Mouse (Mus musculus): ENCODE measurements around the gene Slc35e1.
A peak's percentile ranks its signal among the peaks of the same experiment; 100 is the strongest.

GRCm38 (mm10) chr8:72539234-72539633 lies 46.8 kb upstream of the Slc35e1 start:
- peak; percentile 33 for TF ChIP-seq CTCF (IDR thresholded peaks at IDR 0.05; ENCODE audit: low read depth)
- TF ChIP-seq EP300 (IDR thresholded peaks at IDR 0.05; ENCODE audit: low read depth): no peak
